Comparison of ENCODE assay signal across 10 mouse cellular contexts in genomic region chr1:167661123-167661522, GRCm38 (mm10). TPM values are rescaled to one million over a fixed set of nuclear protein-coding genes. Genes with fewer than 3 reads are reported as not detected.
DNase-seq lines count a peak whose midpoint lies in the region; ATAC-seq and TF ChIP-seq lines count a peak whose summit lies in the region.
"Had no signal": no experiment of that assay in that cellular context is flagged by ENCODE, and none has a peak within 500 bp of the region (broad histone marks: within the 10 kb centered on the region; RNA-seq: fewer than 3 reads in every experiment).

No protein-coding gene starts in this region.

- under 1% methylated on average over 19 of the region's 19 CpGs for WGBS in embryonic facial prominence, embryonic 11.5 days
- whole genome bisulfite sequencing in heart, embryonic 12.5 days: 3% methylated on average over 19 of the region's 19 CpGs
- 2% methylated on average over 19 of the region's 19 CpGs for WGBS in limb, embryonic 14.5 days
- 2% methylated on average over 19 of the region's 19 CpGs for WGBS in stomach, embryonic 14.5 days

- H3K27me3 ChIP-seq in embryonic facial prominence, embryonic 11.5 days (ENCODE audit: control insufficient read depth, insufficient read depth, low read length): peaks cover 9% of the 10 kb centered on the region
- H3K27me3 ChIP-seq in heart, embryonic 12.5 days (replicated peaks): peaks cover 68% of the 10 kb centered on the region
- peaks cover 43% of the 10 kb centered on the region for H3K27me3 ChIP-seq in limb, embryonic 14.5 days (ENCODE audit: control insufficient read depth, insufficient read depth, low read length)
- 0 out of 2 replicates have a peak, but pooled peaks cover 12% of the 10 kb centered on the region for H3K27me3 ChIP-seq in stomach, embryonic 14.5 days (ENCODE audit: control insufficient read depth, insufficient read depth, low read length)
- H3K27me3 ChIP-seq: CH12.LX had no signal

- H3K4me2 ChIP-seq in embryonic facial prominence, embryonic 11.5 days (ENCODE audit: low read depth, low read length): peak overlapping the region; percentile 58
- peak overlapping the region; percentile 59 for H3K4me2 ChIP-seq in heart, embryonic 12.5 days
- peak overlapping the region; percentile 57 for H3K4me2 ChIP-seq in limb, embryonic 14.5 days (replicated peaks; ENCODE audit: low read depth, low read length, severe bottlenecking)
- H3K4me2 ChIP-seq in stomach, embryonic 14.5 days (replicated peaks; ENCODE audit: low read depth, low read length): peak overlapping the region; percentile 47

- no peaks in the 10 kb centered on the region for H3K36me3 ChIP-seq in embryonic facial prominence, embryonic 11.5 days (replicated peaks; ENCODE audit: control insufficient read depth, insufficient read depth, low read depth, low read length)
- H3K36me3 ChIP-seq in heart, embryonic 12.5 days: no peaks in the 10 kb centered on the region
- no peaks in the 10 kb centered on the region for H3K36me3 ChIP-seq in limb, embryonic 14.5 days (ENCODE audit: control insufficient read depth, insufficient read depth, low read length)
- no peaks in the 10 kb centered on the region for H3K36me3 ChIP-seq in stomach, embryonic 14.5 days (ENCODE audit: control insufficient read depth, insufficient read depth, low read length)

- no peaks in the 10 kb centered on the region for H3K4me1 ChIP-seq in embryonic facial prominence, embryonic 11.5 days (ENCODE audit: control insufficient read depth, insufficient read depth, low read length)
- peaks cover 10% of the 10 kb centered on the region for H3K4me1 ChIP-seq in heart, embryonic 12.5 days (replicated peaks)
- peaks cover 8% of the 10 kb centered on the region for H3K4me1 ChIP-seq in limb, embryonic 14.5 days (ENCODE audit: control insufficient read depth, insufficient read depth, low read length)
- peaks cover 8% of the 10 kb centered on the region; the same call in 1 of the 2 replicates for H3K4me1 ChIP-seq in stomach, embryonic 14.5 days (ENCODE audit: control insufficient read depth, insufficient read depth, low read length)

- H3K27ac ChIP-seq in embryonic facial prominence, embryonic 11.5 days (replicated peaks; ENCODE audit: low read depth, low read length): no peak overlapping the region
- H3K27ac ChIP-seq in heart, embryonic 12.5 days (ENCODE audit: poor library complexity, severe bottlenecking): no peak overlapping the region
- H3K27ac ChIP-seq in limb, embryonic 14.5 days (replicated peaks; ENCODE audit: low read depth, low read length): 0 out of 2 replicates have a peak overlapping the region, but pooled peaks have one; percentile 8
- H3K27ac ChIP-seq in stomach, embryonic 14.5 days (ENCODE audit: low read length): no peak overlapping the region

- no peak for TF ChIP-seq POLR2A in limb, embryonic 14.5 days (IDR thresholded peaks at IDR 0.05; ENCODE audit: borderline replicate concordance, extremely low read depth, insufficient read depth, insufficient read length)

- no peak overlapping the region for H3K9ac ChIP-seq in embryonic facial prominence, embryonic 11.5 days (replicated peaks; ENCODE audit: low read length)
- H3K9ac ChIP-seq in heart, embryonic 12.5 days: no peak overlapping the region
- peak overlapping the region; percentile 31 for H3K9ac ChIP-seq in limb, embryonic 14.5 days (ENCODE audit: low read depth, low read length, severe bottlenecking)
- H3K9ac ChIP-seq in stomach, embryonic 14.5 days (replicated peaks; ENCODE audit: low read depth, low read length): 0 out of 2 replicates have a peak overlapping the region, but pooled peaks have one; percentile 18

- peak overlapping the region; percentile 23 for H3K4me3 ChIP-seq in embryonic facial prominence, embryonic 11.5 days (ENCODE audit: low read depth, low read length)
- H3K4me3 ChIP-seq in heart, embryonic 12.5 days: peak overlapping the region; percentile 26
- peak overlapping the region; percentile 29 for H3K4me3 ChIP-seq in limb, embryonic 14.5 days (replicated peaks; ENCODE audit: low read length)
- peak overlapping the region; percentile 19 for H3K4me3 ChIP-seq in stomach, embryonic 14.5 days (ENCODE audit: low read depth, low read length)

- ATAC-seq in embryonic facial prominence, embryonic 11.5 days (replicated peaks; ENCODE audit: insufficient number of reproducible peaks, low FRiP score, low TSS enrichment, low read depth): peak; percentile 56; the same call in 1 of the 2 replicates
- ATAC-seq in heart, embryonic 12.5 days (ENCODE audit: insufficient number of reproducible peaks, low FRiP score): peak; percentile 57
- ATAC-seq in limb, embryonic 14.5 days (ENCODE audit: low FRiP score, low read depth): peak; percentile 43
- peak; percentile 50; the same call in 1 of the 2 replicates for ATAC-seq in stomach, embryonic 14.5 days (ENCODE audit: insufficient number of reproducible peaks, insufficient read depth, low FRiP score, low read depth)

- intact Hi-C loops in left cerebral cortex, postnatal 14 days (cut with DNase I): no loop called here

- DNase-seq in embryo, embryonic 9.5 days (ENCODE audit: extremely low spot score): peak; percentile 7
- no peak for DNase-seq in embryo, embryonic 10 days (ENCODE audit: low spot score)
- no peak for DNase-seq in embryonic facial prominence, embryonic 11.5 days (ENCODE audit: low spot score)
- no peak for DNase-seq in limb, embryonic 14.5 days (ENCODE audit: low spot score)
- DNase-seq in layer of hippocampus, adult 9-10 months (ENCODE audit: low spot score): no peak
- no peak for DNase-seq in left cerebral cortex, postnatal 14 days (ENCODE audit: low spot score in 2 of 2)

- no peaks in the 10 kb centered on the region for H3K9me3 ChIP-seq in embryonic facial prominence, embryonic 11.5 days (replicated peaks; ENCODE audit: control insufficient read depth, low read length)
- H3K9me3 ChIP-seq in heart, embryonic 12.5 days (replicated peaks): no peaks in the 10 kb centered on the region
- no peaks in the 10 kb centered on the region for H3K9me3 ChIP-seq in limb, embryonic 14.5 days (ENCODE audit: control insufficient read depth, low read length)
- H3K9me3 ChIP-seq in stomach, embryonic 14.5 days (ENCODE audit: control insufficient read depth, low read depth, low read length): no peaks in the 10 kb centered on the region

RNA-seq across cellular contexts. Expression of gene Lmx1a, which starts 27.9 kb away (rescaled TPM):
- polyA plus RNA-seq in embryonic facial prominence, embryonic 11.5 days (2014; fragmentation: Nextera tagmentation; extraction: Ambion mirVana): 2.6 and 2.9 TPM in 2 replicates
- polyA plus RNA-seq in heart, embryonic 12.5 days (2016; fragmentation: Nextera tagmentation; extraction: Ambion mirVana): 3.5 TPM in 2 replicates
- polyA plus RNA-seq in limb, embryonic 14.5 days (2012; rRNA removed): 0.57 and 0.64 TPM in 2 replicates
- polyA plus RNA-seq in limb, embryonic 14.5 days (2014; fragmentation: Nextera tagmentation; extraction: Ambion mirVana): 0.37 and 0.51 TPM in 2 replicates
- 0.10 TPM in 1 of 2 replicates, not detected in the other for polyA plus RNA-seq in stomach, embryonic 14.5 days (2014; fragmentation: Nextera tagmentation; extraction: Ambion mirVana)
- not detected for total RNA-seq in left cerebral cortex, postnatal 14 days (2021)
- total RNA-seq: CH12.LX; neutrophil, adult 5-6 weeks had no signal

Comparison
In these comparisons a context has a peak if more than half of its experiments do, and no peak if none do; other contexts are left out.
1. H3K9ac ChIP-seq: peak in limb, embryonic 14.5 days (single experiment) and stomach, embryonic 14.5 days (single experiment); none in embryonic facial prominence, embryonic 11.5 days (single experiment) and heart, embryonic 12.5 days (single experiment).
2. Peak in every context shown above with its lines, with median percentiles within 50 percentile points of each other: ATAC-seq, H3K4me2 ChIP-seq and H3K4me3 ChIP-seq.